Mouse (Mus musculus) heart, postnatal 36 days (tissue): ENCODE data around the gene Tpbpa. TPM values are rescaled to one million over a fixed set of nuclear protein-coding genes. Genes with fewer than 3 reads are reported as not detected.
A peak's percentile ranks its signal among the peaks of the same experiment; 100 is the strongest.
"Not testable (repeated sequence)": the region's sequence is repeated elsewhere in the genome, so short reads cannot be mapped to it uniquely, and the experiment has no call there.

ENCODE experiments used
- DNase-seq, 2 experiments: peaks; one replicate each; pipeline ENCODE4 v3.0.0; 2021 to 2022
- intact Hi-C: fragments of 180-260 bp; cut with DNase I; formaldehyde crosslinking; loops from one replicate; pipeline ENCODE4 v1.15.1; 2025
- total RNA-seq, 2 experiments: library from RNA; stranded (reverse); gene quantifications; 2 replicates each; pipeline ENCODE4 v1.2.3; 2021

Gene Tpbpa
- total RNA-seq = not detected

- DNase-seq, intact Hi-C loops: not testable (repeated sequence)
These were observed at the start of gene Tpbpa for GRCm38 (mm10) chr13:60941884-60942283. Tpbpa (minus strand) TSS chr13:60941984.

- intact Hi-C loops = not testable (repeated sequence)
These were observed 45.1 kb upstream of the Tpbpa start for GRCm38 (mm10) chr13:60986915-60987314.

GRCm38 (mm10) chr13:60972319-60972718 lies 30.5 kb upstream of the Tpbpa start:
- DNase-seq, intact Hi-C loops: not testable (repeated sequence)

More at GRCm38 (mm10) chr13:60986915-60987314, 45.1 kb upstream of the Tpbpa start:
- not testable (repeated sequence) for DNase-seq

GRCm38 (mm10) chr13:60963985-60964384 lies 22.2 kb upstream of the Tpbpa start:
- peak in 1 of 2 experiments; percentile 18 for DNase-seq
- intact Hi-C loops = loop anchor here (10.0 kb wide), 1 partner anchor 209 kb away; no protein-coding TSS in a partner anchor

GRCm38 (mm10) chr13:60961706-60962105 lies 19.9 kb upstream of the Tpbpa start:
- intact Hi-C loops = loop anchor here (10.0 kb wide), 1 partner anchor 207 kb away; no protein-coding TSS in a partner anchor
- peak in 1 of 2 experiments; percentile 12 for DNase-seq

- DNase-seq = peak; percentile 33 to 48
- intact Hi-C loops = loop anchor here (1.0 to 2.0 kb wide), 2 partner anchors 40 to 88 kb away; partner anchors contain the start of genes Ctla2b and Gm49392
These were observed 5.3 kb downstream of the Tpbpa start, which contains the start of the genes Gm49391 and Ctla2a for GRCm38 (mm10) chr13:60936500-60936901. Gm49391 (minus strand) TSS chr13:60936571. Ctla2a (minus strand) TSS chr13:60936625.

GRCm38 (mm10) chr13:60935490-60935889 lies 6.3 kb downstream of the Tpbpa start, which contains the start of gene Gm49393:
Gm49393 (minus strand) TSS chr13:60935590.
- intact Hi-C loops, DNase-seq: not testable (repeated sequence)

- DNase-seq, intact Hi-C loops: not testable (repeated sequence)
These were observed 37.0 kb downstream of the Tpbpa start, which contains the start of gene Tpbpb for GRCm38 (mm10) chr13:60904780-60905179. Tpbpb (minus strand) TSS chr13:60904880.

- DNase-seq = peak; percentile 58 to 64
- intact Hi-C loops = loop anchor here (2.0 to 5.0 kb wide), 2 partner anchors 39 to 50 kb away; partner anchors contain the start of genes Ctla2a and Gm49391
These were observed 44.5 kb downstream of the Tpbpa start, which contains the start of gene Ctla2b for GRCm38 (mm10) chr13:60897328-60897727. Ctla2b (minus strand) TSS chr13:60897447.

GRCm38 (mm10) chr13:60896794-60897193 lies 45.0 kb downstream of the Tpbpa start, which contains the start of gene Gm49392:
Gm49392 (minus strand) TSS chr13:60896894.
- intact Hi-C loops = loop anchor here (2.0 to 5.0 kb wide), 2 partner anchors 40 to 49 kb away; partner anchors contain the start of genes Ctla2a and Gm49391
- not testable (repeated sequence) for DNase-seq

- intact Hi-C loops = loop anchor here (2.0 to 5.0 kb wide), 2 partner anchors 41 to 48 kb away; partner anchors contain the start of genes Ctla2a and Gm49391
These were observed 46.2 kb downstream of the Tpbpa start for GRCm38 (mm10) chr13:60895406-60896160.

GRCm38 (mm10) chr13:60892301-60892700 lies 49.5 kb downstream of the Tpbpa start:
- no peak for DNase-seq
- intact Hi-C loops = no loop called here

More at GRCm38 (mm10) chr13:60895406-60896160, 46.2 kb downstream of the Tpbpa start:
- DNase-seq = no peak

Other genes starting within 250 kb of the Tpbpa start
- gene BC051665, start 155.6 kb downstream of the Tpbpa start, total RNA-seq = not detected
- not detected for gene Ctsll3, start 139.1 kb downstream of the Tpbpa start, total RNA-seq
- 1 to 10 TPM in 1 of 2 experiments, under 1 TPM in 1; 0.86 to 1.3 TPM for gene 4930486L24Rik, start 77.5 kb downstream of the Tpbpa start, total RNA-seq
- under 1 TPM; 0.60 to 0.94 TPM for gene Gm49392, start 45.1 kb downstream of the Tpbpa start, total RNA-seq
- 1 to 10 TPM; 4.1 to 7.3 TPM for gene Ctla2b, start 44.5 kb downstream of the Tpbpa start, total RNA-seq
- not detected for gene Tpbpb, start 37.1 kb downstream of the Tpbpa start, total RNA-seq
- not detected for gene Gm49393, start 6.4 kb downstream of the Tpbpa start, total RNA-seq
- 1 to 10 TPM; 3.8 to 4.7 TPM for gene Gm49391, start 5.4 kb downstream of the Tpbpa start, total RNA-seq
- gene Ctla2a, start 5.4 kb downstream of the Tpbpa start, total RNA-seq = 10 to 100 TPM; 85.2 to 98.6 TPM
- gene Ctsj, start 64.0 kb upstream of the Tpbpa start, total RNA-seq = not detected
- not detected for gene Ctsq, start 98.6 kb upstream of the Tpbpa start, total RNA-seq
- not detected for gene Ctsr, start 222.3 kb upstream of the Tpbpa start, total RNA-seq